Comparison of ENCODE assay signal across 25 mouse cellular contexts in genomic region chr7:61644893-61645545, GRCm38 (mm10).
DNase-seq lines count a peak whose midpoint lies in the region; TF ChIP-seq lines count a peak whose summit lies in the region.
"Had no signal": no experiment of that assay in that cellular context is flagged by ENCODE, and none has a peak within 500 bp of the region (broad histone marks: within the 10 kb centered on the region; RNA-seq: fewer than 3 reads in every experiment).

No protein-coding gene starts in this region.

- H3K27ac ChIP-seq in left cerebral cortex, adult 2 months, result no peak overlapping the region
- H3K27ac ChIP-seq: embryonic facial prominence, embryonic 12.5 days; forebrain, embryonic 15.5 days; gastrocnemius, adult 2 months; hindbrain, embryonic 14.5 days; intestine, embryonic 15.5 days; neural tube, embryonic 13.5 days had no signal

- intact Hi-C loops in left cerebral cortex, postnatal 25 days (cut with DNase I), result no loop called here
- intact Hi-C loops in left cerebral cortex, adult 2 months (cut with DNase I), result no loop called here

- peak; percentile 1 to 8 for DNase-seq in left cerebral cortex, postnatal 25 days (ENCODE audit: low spot score in 2 of 2)
- no peak for DNase-seq in left cerebral cortex, adult 2 months (ENCODE audit: extremely low spot score in 1 of 2, low spot score in 2 of 2)
- peak; percentile 16 to 17 for DNase-seq in right cerebral cortex, postnatal 10 days (ENCODE audit: low spot score in 2 of 2)
- no peak for DNase-seq in right cerebral cortex, postnatal 4 days
- DNase-seq in layer of hippocampus, adult 8-10 months (ENCODE audit: low spot score in 2 of 2), result peak; percentile 26 to 31
- DNase-seq in telencephalon, adult 2 months (ENCODE audit: low read depth, low spot score), result peak; percentile 8
- no peak for DNase-seq in T-cell, adult 2 months (ENCODE audit: low spot score)
- DNase-seq in ovary, postnatal 10 days (ENCODE audit: low spot score), result no peak
- DNase-seq: adrenal gland, adult 8-10 months; cerebellum, adult 11 months; cerebellum, postnatal 10 days; gastrocnemius, adult 2 months; heart, postnatal 14 days; kidney, adult 9 months; left cerebral cortex, postnatal 4 days; lung, adult 18-20 months; lung, postnatal 14 days; thymus, adult 18-20 months; thymus, postnatal 4 days had no signal

- no peak for TF ChIP-seq CTCF in left cerebral cortex, adult 2 months (IDR thresholded peaks at IDR 0.05)

- H3K4me3 ChIP-seq in left cerebral cortex, adult 2 months, result no peak overlapping the region
- H3K4me3 ChIP-seq: embryonic facial prominence, embryonic 12.5 days; erythroblast, embryonic 14.5 days; forebrain, embryonic 15.5 days; gastrocnemius, adult 2 months; intestine, embryonic 15.5 days; neural tube, embryonic 13.5 days had no signal

Comparison
In these comparisons a context has a peak if more than half of its experiments do, and no peak if none do; other contexts are left out.
1. DNase-seq: peak in left cerebral cortex, postnatal 25 days (2 of 2), right cerebral cortex, postnatal 10 days (2 of 2), layer of hippocampus, adult 8-10 months (2 of 2) and telencephalon, adult 2 months (single experiment); none in left cerebral cortex, adult 2 months (0 of 2), right cerebral cortex, postnatal 4 days (single experiment), T-cell, adult 2 months (single experiment) and ovary, postnatal 10 days (single experiment).